Mouse (Mus musculus) heart, adult 8-10 months (tissue): ENCODE results near the gene Slc30a2. TPM values are rescaled to one million over a fixed set of nuclear protein-coding genes. Genes with fewer than 3 reads are reported as not detected.
"Not testable (repeated sequence)": the region's sequence is repeated elsewhere in the genome, so short reads cannot be mapped to it uniquely, and the experiment has no call there.

Experiments
- DNase-seq: peaks from one replicate; pipeline ENCODE4 v3.0.0; 2022; ENCODE audit warnings: low spot score
- total RNA-seq, 4 experiments: library from RNA; stranded (reverse); gene quantifications; 2 replicates each; pipeline ENCODE4 v1.2.4; 2022

Gene Slc30a2
- total RNA-seq, 4 experiments from 2014 or later = 0.32 to 0.94 (median 0.55) TPM

GRCm38 (mm10) chr4:134319674-134320073 is 23.3 kb upstream of the Slc30a2 start:
- no peak for DNase-seq

GRCm38 (mm10) chr4:134321524-134321923 is 21.5 kb upstream of the Slc30a2 start:
- no peak for DNase-seq

- no peak for DNase-seq
These were observed 18.3 kb upstream of the Slc30a2 start for GRCm38 (mm10) chr4:134324655-134325054.

- DNase-seq = no peak
These were observed 16.0 kb upstream of the Slc30a2 start for GRCm38 (mm10) chr4:134326859-134327530.

GRCm38 (mm10) chr4:134328151-134328550 is 14.8 kb upstream of the Slc30a2 start:
- DNase-seq = no peak

- no peak for DNase-seq
These were observed 14.1 kb upstream of the Slc30a2 start for GRCm38 (mm10) chr4:134328832-134329231.

GRCm38 (mm10) chr4:134330281-134330680 is 12.7 kb upstream of the Slc30a2 start:
- no peak for DNase-seq

GRCm38 (mm10) chr4:134341231-134341630 is 1.8 kb upstream of the Slc30a2 start:
- not testable (repeated sequence) for DNase-seq

- DNase-seq = no peak
These were observed 685 bp upstream of the Slc30a2 start for GRCm38 (mm10) chr4:134342213-134342779.

GRCm38 (mm10) chr4:134344620-134345019 is 1.6 kb downstream of the Slc30a2 start:
- no peak for DNase-seq

GRCm38 (mm10) chr4:134345802-134346201 is 2.8 kb downstream of the Slc30a2 start:
- no peak for DNase-seq

GRCm38 (mm10) chr4:134348078-134348477 is 5.1 kb downstream of the Slc30a2 start:
- DNase-seq = no peak

- DNase-seq = no peak
These were observed 5.6 kb downstream of the Slc30a2 start for GRCm38 (mm10) chr4:134348545-134348944.

GRCm38 (mm10) chr4:134349829-134350228 is 6.8 kb downstream of the Slc30a2 start:
- no peak for DNase-seq

GRCm38 (mm10) chr4:134350641-134351040 is 7.7 kb downstream of the Slc30a2 start:
- DNase-seq = no peak

- DNase-seq = no peak
These were observed 8.6 kb downstream of the Slc30a2 start for GRCm38 (mm10) chr4:134351329-134352260.

GRCm38 (mm10) chr4:134352261-134352707 is 9.3 kb downstream of the Slc30a2 start:
- DNase-seq = no peak

GRCm38 (mm10) chr4:134352929-134353328 is 9.9 kb downstream of the Slc30a2 start:
- no peak for DNase-seq

- DNase-seq = no peak
These were observed 10.8 kb downstream of the Slc30a2 start for GRCm38 (mm10) chr4:134353527-134354409.

GRCm38 (mm10) chr4:134355841-134356452 is 13.0 kb downstream of the Slc30a2 start:
- peak; percentile 71 for DNase-seq
